Mouse (Mus musculus) embryonic facial prominence, embryonic 12.5 days (tissue): ENCODE results near the gene Dusp18. TPM values are rescaled to one million over a fixed set of nuclear protein-coding genes. Genes with fewer than 3 reads are reported as not detected.
A peak's percentile ranks its signal among the peaks of the same experiment; 100 is the strongest.
"Not testable (repeated sequence)": the region's sequence is repeated elsewhere in the genome, so short reads cannot be mapped to it uniquely, and the experiment has no call there.

ENCODE experiments used
- ATAC-seq: fragments of 200-750 bp; cut with Nextera tagmentation; 2 replicates; pipeline ENCODE4 v1.8.0; 2017; ENCODE audit not compliant: insufficient number of reproducible peaks, insufficient read depth, low FRiP score, low TSS enrichment
- H3K27ac ChIP-seq: fragments of 300-500 bp; sonication (generic); 2 replicates; pipeline ENCODE4 v1.5.1; 2016; ENCODE audit warnings: mild to moderate bottlenecking
- H3K27me3 ChIP-seq: fragments of 300-500 bp; sonication (generic); 2 replicates; pipeline ENCODE4 v1.6.1; 2016; ENCODE audit warnings: mild to moderate bottlenecking, moderate library complexity
- H3K36me3 ChIP-seq: fragments of 300-500 bp; sonication (generic); 2 replicates; pipeline ENCODE4 v1.6.1; 2016; ENCODE audit warnings: mild to moderate bottlenecking
- H3K4me1 ChIP-seq: fragments of 300-500 bp; sonication (generic); 2 replicates; pipeline ENCODE4 v1.6.1; 2016
- H3K4me2 ChIP-seq: fragments of 300-500 bp; sonication (generic); replicated peaks from 2 replicates; pipeline ENCODE4 v1.6.1; 2016; ENCODE audit warnings: mild to moderate bottlenecking, moderate library complexity
- H3K4me3 ChIP-seq: fragments of 300-500 bp; sonication (generic); 2 replicates; pipeline ENCODE4 v1.5.1; 2016; ENCODE audit warnings: mild to moderate bottlenecking
- H3K9ac ChIP-seq: fragments of 300-500 bp; sonication (generic); 2 replicates; pipeline ENCODE4 v1.6.1; 2016; ENCODE audit warnings: mild to moderate bottlenecking, moderate library complexity
- H3K9me3 ChIP-seq: fragments of 300-500 bp; sonication (generic); 2 replicates; pipeline ENCODE4 v1.6.1; 2016; ENCODE audit warnings: mild to moderate bottlenecking, moderate library complexity
- WGBS: fragments of 180-500 bp; shearing (Covaris S2); methylation state at CpG from one replicate; pipeline ENCODE4 v1.1.7; 2016; 5-methylcytosine and 5-hydroxymethylcytosine counted together
- polyA plus RNA-seq: library from polyadenylated mRNA; unstranded; fragments of >200 nt; fragmentation: Nextera tagmentation; extraction: Ambion mirVana; gene quantifications from 2 replicates; pipeline ENCODE4 v1.2.1, GENCODE M21; 2016

The Dusp18 gene
- polyA plus RNA-seq, 1 experiment from 2014 or later = 14.7 TPM

GRCm38 (mm10) chr11:3895933-3896332 is 893 bp downstream of the Dusp18 start:
- H3K9me3 ChIP-seq = no peaks in the 10 kb centered on the region
- no peaks in the 10 kb centered on the region for H3K27me3 ChIP-seq
- H3K27ac ChIP-seq = no peak overlapping the region
- H3K9ac ChIP-seq = no peak overlapping the region
- H3K36me3 ChIP-seq = peaks cover 15% of the 10 kb centered on the region
- WGBS = 100% methylated on average over 1 of the region's 1 CpGs
- no peaks in the 10 kb centered on the region for H3K4me1 ChIP-seq
- ATAC-seq = no peak
- no peak overlapping the region for H3K4me3 ChIP-seq
- peak overlapping the region; percentile 69; the same call in 1 of the 2 replicates for H3K4me2 ChIP-seq

- WGBS = 85% methylated on average over 6 of the region's 6 CpGs
- ATAC-seq = no peak
- Histone ChIP-seq H3K9ac (no peak overlapping the region), H3K4me3 (no peak overlapping the region), H3K27me3 (no peaks in the 10 kb centered on the region), H3K27ac (no peak overlapping the region), H3K4me2 (no peak overlapping the region), H3K4me1 (no peaks in the 10 kb centered on the region), H3K36me3 (peaks cover 15% of the 10 kb centered on the region), H3K9me3 (no peaks in the 10 kb centered on the region)
These were observed 5.3 kb downstream of the Dusp18 start for GRCm38 (mm10) chr11:3900296-3900695.

- 93% methylated on average over 3 of the region's 3 CpGs for WGBS
- Histone ChIP-seq H3K4me2 (no peak overlapping the region), H3K4me3 (no peak overlapping the region), H3K4me1 (no peaks in the 10 kb centered on the region), H3K9me3 (no peaks in the 10 kb centered on the region), H3K9ac (no peak overlapping the region), H3K36me3 (peaks cover 11% of the 10 kb centered on the region; the same call in 1 of the 2 replicates), H3K27me3 (no peaks in the 10 kb centered on the region), H3K27ac (no peak overlapping the region)
- ATAC-seq = no peak
These were observed 7.5 kb downstream of the Dusp18 start for GRCm38 (mm10) chr11:3902516-3902915.

- no peak overlapping the region for H3K4me3 ChIP-seq
- H3K27ac ChIP-seq = no peak overlapping the region
- H3K9me3 ChIP-seq = no peaks in the 10 kb centered on the region
- H3K4me2 ChIP-seq = no peak overlapping the region
- H3K36me3 ChIP-seq = peaks cover 8% of the 10 kb centered on the region; the same call in 1 of the 2 replicates
- H3K9ac ChIP-seq = no peak overlapping the region
- no peak for ATAC-seq
- 76% methylated on average over 5 of the region's 5 CpGs for WGBS
- H3K27me3 ChIP-seq = no peaks in the 10 kb centered on the region
- H3K4me1 ChIP-seq = no peaks in the 10 kb centered on the region
These were observed 8.0 kb downstream of the Dusp18 start for GRCm38 (mm10) chr11:3903046-3903445.

- no peak overlapping the region for H3K9ac ChIP-seq
- no peaks in the 10 kb centered on the region for H3K9me3 ChIP-seq
- H3K27me3 ChIP-seq = no peaks in the 10 kb centered on the region
- H3K4me2 ChIP-seq = no peak overlapping the region
- H3K36me3 ChIP-seq = no peaks in the 10 kb centered on the region
- 0 out of 2 replicates have a peak, but pooled peaks cover 4% of the 10 kb centered on the region for H3K4me1 ChIP-seq
- WGBS = 90% methylated on average over 6 of the region's 6 CpGs
- ATAC-seq = no peak
- no peak overlapping the region for H3K4me3 ChIP-seq
- no peak overlapping the region for H3K27ac ChIP-seq
These were observed 9.6 kb downstream of the Dusp18 start for GRCm38 (mm10) chr11:3904673-3905072.

GRCm38 (mm10) chr11:3905446-3905845 is 10.4 kb downstream of the Dusp18 start:
- H3K36me3 ChIP-seq = no peaks in the 10 kb centered on the region
- 91% methylated on average over 1 of the region's 1 CpGs for WGBS
- H3K4me3 ChIP-seq = no peak overlapping the region
- no peak for ATAC-seq
- 0 out of 2 replicates have a peak, but pooled peaks cover 4% of the 10 kb centered on the region for H3K4me1 ChIP-seq
- no peak overlapping the region for H3K4me2 ChIP-seq
- no peak overlapping the region for H3K27ac ChIP-seq
- H3K27me3 ChIP-seq = no peaks in the 10 kb centered on the region
- no peak overlapping the region for H3K9ac ChIP-seq
- no peaks in the 10 kb centered on the region for H3K9me3 ChIP-seq

- no peak overlapping the region for H3K27ac ChIP-seq
- H3K4me3 ChIP-seq = no peak overlapping the region
- no peak overlapping the region for H3K4me2 ChIP-seq
- H3K36me3 ChIP-seq = no peaks in the 10 kb centered on the region
- no peak for ATAC-seq
- H3K27me3 ChIP-seq = peaks cover 21% of the 10 kb centered on the region
- H3K9ac ChIP-seq = no peak overlapping the region
- no peaks in the 10 kb centered on the region for H3K9me3 ChIP-seq
- 92% methylated on average over 4 of the region's 4 CpGs for WGBS
- peaks cover 24% of the 10 kb centered on the region for H3K4me1 ChIP-seq
These were observed 14.2 kb downstream of the Dusp18 start for GRCm38 (mm10) chr11:3909236-3909635.

- 53% methylated on average over 5 of the region's 5 CpGs for WGBS
- H3K4me2 ChIP-seq = peak overlapping the region; percentile 22; the same call in 1 of the 2 replicates
- no peak overlapping the region for H3K4me3 ChIP-seq
These were observed 15.7 kb downstream of the Dusp18 start for GRCm38 (mm10) chr11:3910513-3911310.

GRCm38 (mm10) chr11:3911440-3911839 is 16.4 kb downstream of the Dusp18 start:
- Histone ChIP-seq H3K4me1 (peaks cover 24% of the 10 kb centered on the region), H3K4me2 (peak overlapping the region; percentile 22; the same call in 1 of the 2 replicates)

More at GRCm38 (mm10) chr11:3910513-3911310, 15.7 kb downstream of the Dusp18 start:
- Histone ChIP-seq H3K36me3 (no peaks in the 10 kb centered on the region), H3K27me3 (peaks cover 21% of the 10 kb centered on the region), H3K9ac (peak overlapping the region; percentile 8; the same call in 1 of the 2 replicates), H3K27ac (no peak overlapping the region), H3K9me3 (no peaks in the 10 kb centered on the region), H3K4me1 (peaks cover 24% of the 10 kb centered on the region)
- no peak for ATAC-seq

GRCm38 (mm10) chr11:3912100-3912874 is 17.2 kb downstream of the Dusp18 start:
- Histone ChIP-seq H3K27ac (0 out of 2 replicates have a peak overlapping the region, but pooled peaks have one; percentile 23), H3K4me3 (peak overlapping the region; percentile 53), H3K9me3 (no peaks in the 10 kb centered on the region), H3K27me3 (peaks cover 21% of the 10 kb centered on the region), H3K9ac (peak overlapping the region; percentile 51), H3K36me3 (no peaks in the 10 kb centered on the region), H3K4me1 (peaks cover 24% of the 10 kb centered on the region), H3K4me2 (peak overlapping the region; percentile 92)
- 24% methylated on average over 19 of the region's 19 CpGs for WGBS
- no peak for ATAC-seq

More at GRCm38 (mm10) chr11:3911440-3911839, 16.4 kb downstream of the Dusp18 start:
- not testable (repeated sequence) for H3K36me3 ChIP-seq, ATAC-seq, H3K9ac ChIP-seq, H3K9me3 ChIP-seq, H3K27ac ChIP-seq, H3K4me3 ChIP-seq
- WGBS = 84% methylated on average over 6 of the region's 6 CpGs
- H3K27me3 ChIP-seq = peaks cover 21% of the 10 kb centered on the region

- Histone ChIP-seq H3K27ac (0 out of 2 replicates have a peak overlapping the region, but pooled peaks have one; percentile 23), H3K9ac (peak overlapping the region; percentile 51), H3K9me3 (no peaks in the 10 kb centered on the region), H3K4me3 (peak overlapping the region; percentile 53), H3K36me3 (no peaks in the 10 kb centered on the region), H3K27me3 (peaks cover 21% of the 10 kb centered on the region), H3K4me1 (peaks cover 24% of the 10 kb centered on the region), H3K4me2 (peak overlapping the region; percentile 92)
- ATAC-seq = no peak
- 2% methylated on average over 16 of the region's 16 CpGs for WGBS
These were observed 17.8 kb downstream of the Dusp18 start for GRCm38 (mm10) chr11:3912875-3913271.
